22 mouse cellular contexts compared by ENCODE assay signal in the genomic region with DNA sequence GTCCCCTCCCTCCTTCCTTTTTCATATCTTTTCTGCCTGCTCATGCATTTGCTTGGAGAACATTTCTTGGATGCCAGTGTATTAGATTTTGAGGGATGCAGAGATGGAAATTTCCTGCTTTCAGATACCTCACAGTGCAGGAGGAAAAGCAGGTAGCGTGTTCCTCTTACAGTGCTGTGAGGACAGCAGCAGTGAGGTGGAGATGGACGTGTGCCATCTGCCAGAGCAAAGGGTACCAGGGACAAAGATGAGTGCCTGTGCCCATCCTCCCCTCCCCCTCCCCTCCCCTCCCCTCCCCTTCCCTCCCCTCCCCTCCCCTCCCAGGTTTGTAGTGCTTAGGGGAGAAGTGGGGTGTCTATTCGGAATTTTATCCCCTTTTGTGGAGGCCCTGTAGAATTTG. TPM values are rescaled to one million over a fixed set of nuclear protein-coding genes. Genes with fewer than 3 reads are reported as not detected.
A peak's percentile ranks its signal among the peaks of the same experiment; 100 is the strongest.
DNase-seq lines count a peak whose midpoint lies in the region; ATAC-seq and TF ChIP-seq lines count a peak whose summit lies in the region.
"Had no signal": no experiment of that assay in that cellular context is flagged by ENCODE, and none has a peak within 500 bp of the region (broad histone marks: within the 10 kb centered on the region; RNA-seq: fewer than 3 reads in every experiment).

No protein-coding gene starts in this region.

- peak; percentile 35 for DNase-seq in kidney, adult 2 months
- DNase-seq in kidney, postnatal 36 days = peak; percentile 45 to 65
- DNase-seq in kidney, adult 8-10 months = no peak
- DNase-seq in testis, postnatal 10 days (ENCODE audit: low spot score) = peak; percentile 22
- no peak for DNase-seq in testis, postnatal 14 days (ENCODE audit: low spot score)
- DNase-seq: adrenal gland, adult 2 months; adrenal gland, postnatal 10 days; adrenal gland, postnatal 25 days; cerebellum, adult 11 months; cerebellum, adult 18-20 months; cerebellum, adult 8-10 months; cerebellum, adult 9-11 months; cerebellum, postnatal 14 days; cerebellum, postnatal 36 days; embryo, embryonic 11 days had no signal

- WGBS in kidney, adult 2 months = 64% methylated on average over 3 of the region's 3 CpGs
- WGBS in kidney, embryonic 14.5 days = 69% methylated on average over 3 of the region's 3 CpGs

- H3K4me2 ChIP-seq in kidney, embryonic 14.5 days (replicated peaks; ENCODE audit: low read depth, low read length) = no peak overlapping the region
- H3K4me2 ChIP-seq: embryonic facial prominence, embryonic 13.5 days; embryonic facial prominence, embryonic 15.5 days; forebrain, embryonic 12.5 days had no signal

- no peak for TF ChIP-seq CTCF in kidney, adult 2 months (conservative IDR thresholded peaks at IDR 0.05; ENCODE audit: insufficient read depth, insufficient read length, low read depth, low read length)

- H3K4me1 ChIP-seq in kidney, adult 2 months (ENCODE audit: control insufficient read depth, insufficient read depth, low read length) = peaks cover 35% of the 10 kb centered on the region
- H3K4me1 ChIP-seq in kidney, embryonic 14.5 days (ENCODE audit: control insufficient read depth, insufficient read depth, low read length) = peaks cover 14% of the 10 kb centered on the region; the same call in 1 of the 2 replicates

- no peaks in the 10 kb centered on the region for H3K9me3 ChIP-seq in kidney, embryonic 14.5 days (ENCODE audit: control insufficient read depth, low read length)
- H3K9me3 ChIP-seq: embryonic facial prominence, embryonic 13.5 days; embryonic facial prominence, embryonic 15.5 days; forebrain, embryonic 10.5 days; forebrain, embryonic 12.5 days had no signal

- H3K27ac ChIP-seq in kidney, adult 2 months (ENCODE audit: insufficient read depth, low read depth, low read length) = no peak overlapping the region
- no peak overlapping the region for H3K27ac ChIP-seq in kidney, embryonic 14.5 days (ENCODE audit: low read depth, low read length)
- H3K27ac ChIP-seq: embryonic facial prominence, embryonic 13.5 days; embryonic facial prominence, embryonic 15.5 days; forebrain, embryonic 10.5 days; forebrain, embryonic 12.5 days had no signal

- no peak for TF ChIP-seq POLR2A in kidney, adult 2 months (IDR thresholded peaks at IDR 0.05; ENCODE audit: low read depth, low read length)

- H3K9ac ChIP-seq in kidney, embryonic 14.5 days (ENCODE audit: low read depth, low read length) = no peak overlapping the region
- H3K9ac ChIP-seq: embryonic facial prominence, embryonic 13.5 days; embryonic facial prominence, embryonic 15.5 days; forebrain, embryonic 12.5 days had no signal

- no peaks in the 10 kb centered on the region for H3K27me3 ChIP-seq in kidney, adult 2 months (replicated peaks; ENCODE audit: control insufficient read depth, insufficient read depth, low read length)
- H3K27me3 ChIP-seq in kidney, embryonic 14.5 days (ENCODE audit: control insufficient read depth, insufficient read depth, low read length) = no peaks in the 10 kb centered on the region
- H3K27me3 ChIP-seq: embryonic facial prominence, embryonic 13.5 days; embryonic facial prominence, embryonic 15.5 days; forebrain, embryonic 12.5 days had no signal

- peaks cover 2% of the 10 kb centered on the region for H3K36me3 ChIP-seq in kidney, adult 2 months (ENCODE audit: control insufficient read depth, insufficient read depth, low read length)
- H3K36me3 ChIP-seq in kidney, embryonic 14.5 days (ENCODE audit: control insufficient read depth, insufficient read depth, low read length) = peaks cover 41% of the 10 kb centered on the region

- ATAC-seq in kidney, embryonic 14.5 days (ENCODE audit: low FRiP score, low TSS enrichment) = no peak
- ATAC-seq: forebrain, embryonic 14.5 days had no signal

- no peak overlapping the region for H3K4me3 ChIP-seq in kidney, adult 2 months (ENCODE audit: insufficient read depth, low read depth, low read length)
- H3K4me3 ChIP-seq in kidney, embryonic 14.5 days (ENCODE audit: low read length) = no peak overlapping the region
- H3K4me3 ChIP-seq: embryonic facial prominence, embryonic 13.5 days; embryonic facial prominence, embryonic 15.5 days; erythroblast, embryonic 14.5 days; forebrain, embryonic 10.5 days; forebrain, embryonic 12.5 days had no signal

RNA-seq across cellular contexts. Expression of gene Trp53bp2, which starts 20.9 kb away (rescaled TPM):
- 25.0 and 29.7 TPM in 2 replicates for polyA plus RNA-seq in kidney, adult 2 months (2012; rRNA removed)
- 14.6 and 32.4 TPM in 2 replicates for polyA plus RNA-seq in kidney, embryonic 14.5 days (2014; fragmentation: Nextera tagmentation; extraction: Ambion mirVana)

Comparison
In these comparisons a context has a peak if more than half of its experiments do, and no peak if none do; other contexts are left out.
1. DNase-seq: peak in kidney, adult 2 months (single experiment), kidney, postnatal 36 days (2 of 2) and testis, postnatal 10 days (single experiment); none in kidney, adult 8-10 months (0 of 2) and testis, postnatal 14 days (single experiment).